9 mouse cellular contexts compared by ENCODE assay signal in genomic region chr1:184999780-185000599, GRCm38 (mm10). TPM values are rescaled to one million over a fixed set of nuclear protein-coding genes. Genes with fewer than 3 reads are reported as not detected.
A peak's percentile ranks its signal among the peaks of the same experiment; 100 is the strongest.
DNase-seq lines count a peak whose midpoint lies in the region; ATAC-seq and TF ChIP-seq lines count a peak whose summit lies in the region.
"Had no signal": no experiment of that assay in that cellular context is flagged by ENCODE, and none has a peak within 500 bp of the region (broad histone marks: within the 10 kb centered on the region; RNA-seq: fewer than 3 reads in every experiment).

No protein-coding gene starts in this region.

- peak overlapping the region; percentile 84 for H3K4me2 ChIP-seq in forebrain, embryonic 12.5 days

- peaks cover 6% of the 10 kb centered on the region; the same call in 1 of the 2 replicates for H3K27me3 ChIP-seq in forebrain, embryonic 12.5 days

- peak; percentile 81 for ATAC-seq in forebrain, embryonic 12.5 days (ENCODE audit: low FRiP score)

- H3K4me1 ChIP-seq in ES-E14 (ENCODE audit: control insufficient read depth in 2 of 2, insufficient read depth in 2 of 2, low read length in 2 of 2, poor library complexity in 1 of 2), result no peaks in the 10 kb centered on the region; a peak in 1 of 4 replicates
- H3K4me1 ChIP-seq in brown adipose tissue, adult 24 weeks (ENCODE audit: control insufficient read depth, insufficient read depth, insufficient read length, low read length), result no peaks in the 10 kb centered on the region
- H3K4me1 ChIP-seq in forebrain, embryonic 12.5 days, result peaks cover 33% of the 10 kb centered on the region

- no peaks in the 10 kb centered on the region for H3K36me3 ChIP-seq in ES-E14 (ENCODE audit: control insufficient read depth, insufficient read depth, low read length, poor library complexity, severe bottlenecking)
- H3K36me3 ChIP-seq in forebrain, embryonic 12.5 days (replicated peaks), result no peaks in the 10 kb centered on the region

- H3K9ac ChIP-seq in ES-E14 (ENCODE audit: insufficient read depth, low read depth, low read length, poor library complexity, severe bottlenecking), result peak overlapping the region; percentile 80
- H3K9ac ChIP-seq in forebrain, embryonic 12.5 days, result peak overlapping the region; percentile 96

- 1% methylated on average over 31 of the region's 65 CpGs for WGBS in forebrain, embryonic 12.5 days

- no peak overlapping the region for H3K27ac ChIP-seq in ES-E14 (ENCODE audit: insufficient read depth, low read depth, low read length, poor library complexity, severe bottlenecking)
- no peak overlapping the region for H3K27ac ChIP-seq in brown adipose tissue, adult 24 weeks (replicated peaks; ENCODE audit: low read depth, low read length)
- H3K27ac ChIP-seq in forebrain, embryonic 12.5 days, result peak overlapping the region; percentile 84

- intact Hi-C loops in heart, postnatal 36 days (cut with DNase I), result no loop called here

- DNase-seq in ES-E14 (ENCODE audit: low read depth, low spot score), result no peak
- peak; percentile 17 to 36 for DNase-seq in heart, postnatal 36 days
- DNase-seq in layer of hippocampus, postnatal 25 days (ENCODE audit: extremely low spot score in 1 of 2, low spot score in 1 of 2), result peak; percentile 60 to 69
- DNase-seq in lung, postnatal 4 days, result peak; percentile 49 to 68
- DNase-seq in right cerebral cortex, postnatal 36 days (ENCODE audit: low spot score in 2 of 2), result peak; percentile 52 to 63
- no peak for DNase-seq in T-cell, adult 2 months (ENCODE audit: low spot score)

- in situ Hi-C loops in ES-E14 (cut with MboI; ENCODE audit: low sequenced_read_pairs in 2 of 2, unreplicated experiment in 2 of 2), result no loop called here

- H3K4me3 ChIP-seq in ES-E14 (ENCODE audit: insufficient read depth in 1 of 2, low read depth in 1 of 2, low read length in 2 of 2, poor library complexity in 1 of 2, severe bottlenecking in 1 of 2), result peak overlapping the region; percentile 43 to 89
- H3K4me3 ChIP-seq in brown adipose tissue, adult 24 weeks (ENCODE audit: insufficient read depth, low read depth, low read length), result peak overlapping the region; percentile 67
- H3K4me3 ChIP-seq in forebrain, embryonic 12.5 days (replicated peaks), result peak overlapping the region; percentile 90
- H3K4me3 ChIP-seq: myocyte had no signal

- H3K9me3 ChIP-seq in ES-E14 (ENCODE audit: control insufficient read depth, insufficient read depth, low read depth, low read length), result no peaks in the 10 kb centered on the region
- H3K9me3 ChIP-seq in forebrain, embryonic 12.5 days, result no peaks in the 10 kb centered on the region

TF ChIP-seq in ES-E14, 5 proteins besides CTCF, POLR2A, EP300 and RAD21:
- TF ChIP-seq ZNF384 (IDR thresholded peaks at IDR 0.05; ENCODE audit: low read depth, low read length) (no peak), HCFC1 (IDR thresholded peaks at IDR 0.05; ENCODE audit: borderline replicate concordance, insufficient read depth, low read length) (no peak), MAFK (IDR thresholded peaks at IDR 0.05; ENCODE audit: insufficient read depth, low read depth, low read length) (no peak), CHD2 (IDR thresholded peaks at IDR 0.05; ENCODE audit: low read depth, low read length) (no peak), ZC3H11A (IDR thresholded peaks at IDR 0.05; ENCODE audit: borderline replicate concordance, low read depth, low read length) (no peak)
TF ChIP-seq in ES-E14: peak in this region for 0.

RNA-seq across cellular contexts. Expression of gene Mark1, which starts 0.6 kb away (rescaled TPM):
- 3.3 and 3.6 TPM in 2 replicates for total RNA-seq in ES-E14 (2012; rRNA removed)
- 2.3 and 4.1 TPM in 2 replicates for polyA plus RNA-seq in brown adipose tissue, adult 24 weeks (2012; ENCODE audit: insufficient read depth, insufficient read length, missing spikeins)
- 8.2 and 8.4 TPM in 2 replicates for polyA plus RNA-seq in forebrain, embryonic 12.5 days (2016; fragmentation: Nextera tagmentation; extraction: Ambion mirVana)
- total RNA-seq in heart, postnatal 36 days (2021), result 1 to 10 TPM; 7.2 to 8.4 TPM
- total RNA-seq in layer of hippocampus, postnatal 25 days (2021), result 10 to 100 TPM; 51.9 to 53.7 TPM
- polyA plus RNA-seq: myocyte had no signal

Comparison
In these comparisons a context has a peak if more than half of its experiments do, and no peak if none do; other contexts are left out.
1. DNase-seq: peak in heart, postnatal 36 days (2 of 2), layer of hippocampus, postnatal 25 days (2 of 2), lung, postnatal 4 days (2 of 2) and right cerebral cortex, postnatal 36 days (2 of 2); none in ES-E14 (single experiment) and T-cell, adult 2 months (single experiment).
2. RNA of gene Mark1, which starts 0.6 kb away (total RNA-seq): 51.9 to 53.7 TPM in layer of hippocampus, postnatal 25 days; 7.2 to 8.4 TPM in heart, postnatal 36 days and 3.3 to 3.6 TPM in ES-E14; every median in the first group is over 4 times any median in the second.
3. Peak in every context shown above with its lines, with median percentiles within 50 percentile points of each other: H3K4me3 ChIP-seq.